Comparison of ENCODE assay signal across 10 mouse cellular contexts in genomic region chr11:116603339-116603738, GRCm38 (mm10). TPM values are rescaled to one million over a fixed set of nuclear protein-coding genes. Genes with fewer than 3 reads are reported as not detected.
DNase-seq lines count a peak whose midpoint lies in the region; ATAC-seq lines count a peak whose summit lies in the region.
"Had no signal": no experiment of that assay in that cellular context is flagged by ENCODE, and none has a peak within 500 bp of the region (broad histone marks: within the 10 kb centered on the region; RNA-seq: fewer than 3 reads in every experiment).

No protein-coding gene starts in this region.

- ATAC-seq in CD4-positive, CD25-positive, alpha-beta regulatory T cell, adult 4 months: no peak
- ATAC-seq in monocyte, adult 5-6 weeks (replicated peaks; ENCODE audit: insufficient number of reproducible peaks, low FRiP score, low TSS enrichment, poor library complexity, severe bottlenecking): peak; percentile 41; the same call in 1 of the 2 replicates

- DNase-seq in CD4-positive, CD25-positive, alpha-beta regulatory T cell, adult 2 months (ENCODE audit: low read depth, low spot score): peak; percentile 52
- peak; percentile 64 to 66 for DNase-seq in kidney, postnatal 4 days
- no peak for DNase-seq in kidney, adult 18-20 months
- DNase-seq in c-Kit-positive CD71-positive TER-119-positive erythroid progenitor cells, embryonic 14.5 days (ENCODE audit: low spot score): peak; percentile 70
- no peak for DNase-seq in urinary bladder, postnatal 25 days (ENCODE audit: low spot score)
- no peak for DNase-seq in right cerebral cortex, postnatal 36 days (ENCODE audit: low spot score in 2 of 2)

RNA-seq across cellular contexts. Expression of gene Aanat, which starts 17.1 kb away (rescaled TPM):
- polyA plus RNA-seq in CD4-positive, CD25-positive, alpha-beta regulatory T cell, adult 4 months (2017; shearing (Covaris generic)): not detected
- not detected in 3 replicates for total RNA-seq in monocyte, adult 5-6 weeks (2017)
- total RNA-seq: common myeloid progenitor, adult 5-6 weeks had no signal
- polyA plus RNA-seq: limb, embryonic 15.5 days had no signal

RNA-seq across cellular contexts. Expression of gene Ube2o, which starts 22.1 kb away (rescaled TPM):
- 1 to 10 TPM; 1.1 to 3.5 TPM for polyA plus RNA-seq in CD4-positive, CD25-positive, alpha-beta regulatory T cell, adult 4 months (2017; shearing (Covaris generic))
- 16.3 to 21.9 TPM (median 19.8 TPM) in 3 replicates for total RNA-seq in monocyte, adult 5-6 weeks (2017)

RNA-seq across cellular contexts. Expression of gene Rhbdf2, which starts 23.5 kb away (rescaled TPM):
- 1 to 10 TPM; 3.3 to 4.3 TPM for polyA plus RNA-seq in CD4-positive, CD25-positive, alpha-beta regulatory T cell, adult 4 months (2017; shearing (Covaris generic))
- total RNA-seq in monocyte, adult 5-6 weeks (2017): 14.1 to 16.7 TPM (median 15.1 TPM) in 3 replicates

RNA-seq across cellular contexts. Expression of gene Prcd, which starts 50.0 kb away (rescaled TPM):
- not detected for polyA plus RNA-seq in CD4-positive, CD25-positive, alpha-beta regulatory T cell, adult 4 months (2017; shearing (Covaris generic))
- total RNA-seq in monocyte, adult 5-6 weeks (2017): not detected in 3 replicates
- total RNA-seq: common myeloid progenitor, adult 5-6 weeks had no signal

RNA-seq across cellular contexts. Expression of gene Cygb, which starts 50.8 kb away (rescaled TPM):
- polyA plus RNA-seq in CD4-positive, CD25-positive, alpha-beta regulatory T cell, adult 4 months (2017; shearing (Covaris generic)): not detected
- total RNA-seq in monocyte, adult 5-6 weeks (2017): 0.29 TPM in 1 of 3 replicates, not detected in the others
- total RNA-seq: common myeloid progenitor, adult 5-6 weeks had no signal

Comparison
In these comparisons a context has a peak if more than half of its experiments do, and no peak if none do; other contexts are left out.
1. DNase-seq: peak in CD4-positive, CD25-positive, alpha-beta regulatory T cell, adult 2 months (single experiment), kidney, postnatal 4 days (2 of 2) and c-Kit-positive CD71-positive TER-119-positive erythroid progenitor cells, embryonic 14.5 days (single experiment); none in kidney, adult 18-20 months (single experiment), urinary bladder, postnatal 25 days (single experiment) and right cerebral cortex, postnatal 36 days (0 of 2).